Mouse (Mus musculus) gastrocnemius, adult 18-20 months (tissue): ENCODE results near the gene E2f6. TPM values are rescaled to one million over a fixed set of nuclear protein-coding genes. Genes with fewer than 3 reads are reported as not detected.

Experiments used
- DNase-seq: peaks from one replicate; pipeline ENCODE4 v3.0.0; 2021; ENCODE audit warnings: low spot score
- total RNA-seq, 2 experiments: library from RNA; stranded (reverse); gene quantifications; 2 replicates each; pipeline ENCODE4 v1.2.3; 2021

The E2f6 gene
- total RNA-seq, 2 experiments from 2014 or later: 143 to 161 TPM

GRCm38 (mm10) chr12:16847204-16847792 lies 36.5 kb downstream of the E2f6 start:
- no peak for DNase-seq

GRCm38 (mm10) chr12:16848501-16848900 lies 37.7 kb downstream of the E2f6 start:
- no peak for DNase-seq

DNA sequence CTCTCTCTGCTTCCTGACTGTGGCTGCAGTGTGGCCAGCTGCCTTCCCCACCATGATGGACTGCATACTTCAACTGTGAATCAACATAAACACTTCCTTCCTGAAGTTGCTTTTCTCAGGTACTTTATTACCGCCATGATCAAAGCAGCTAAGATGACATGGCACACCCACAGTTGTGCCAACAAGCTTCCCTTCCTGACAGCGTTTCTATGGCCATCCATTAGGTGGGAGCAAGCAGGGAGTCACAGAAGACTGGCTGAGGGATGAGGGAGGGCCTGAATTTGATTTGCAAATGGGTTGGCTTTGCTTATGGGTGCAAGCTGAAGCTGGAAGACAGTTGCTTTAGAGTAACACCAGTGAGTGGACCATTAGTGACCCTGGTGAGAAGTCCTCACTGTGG lies 39.1 kb downstream of the E2f6 start:
- no peak for DNase-seq

GRCm38 (mm10) chr12:16850431-16851375 lies 39.9 kb downstream of the E2f6 start:
- DNase-seq: peak; percentile 97

GRCm38 (mm10) chr12:16853431-16854165 lies 42.8 kb downstream of the E2f6 start:
- peak; percentile 87 for DNase-seq

- no peak for DNase-seq
Measured at GRCm38 (mm10) chr12:16855632-16856305, 45.0 kb downstream of the E2f6 start.

DNA sequence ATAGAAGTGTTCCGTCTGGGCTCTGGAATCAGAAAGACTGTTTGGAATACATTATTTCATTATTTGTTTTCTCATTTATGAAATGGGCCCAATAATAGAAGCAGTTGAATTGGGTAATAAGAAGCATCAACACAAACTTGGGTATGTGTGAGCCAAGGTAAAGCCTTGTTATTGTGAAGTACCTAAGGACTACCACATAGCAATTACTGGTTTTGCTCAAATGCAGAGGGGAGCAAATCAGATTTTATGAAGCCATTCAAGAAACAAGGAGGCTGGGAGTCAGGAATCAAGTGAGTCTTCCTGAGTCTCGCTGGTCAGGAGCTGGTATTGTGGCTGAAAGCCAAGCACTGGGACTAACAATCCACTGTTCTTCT lies 45.5 kb downstream of the E2f6 start:
- DNase-seq: no peak

GRCm38 (mm10) chr12:16858081-16858480 lies 47.3 kb downstream of the E2f6 start:
- no peak for DNase-seq

DNA sequence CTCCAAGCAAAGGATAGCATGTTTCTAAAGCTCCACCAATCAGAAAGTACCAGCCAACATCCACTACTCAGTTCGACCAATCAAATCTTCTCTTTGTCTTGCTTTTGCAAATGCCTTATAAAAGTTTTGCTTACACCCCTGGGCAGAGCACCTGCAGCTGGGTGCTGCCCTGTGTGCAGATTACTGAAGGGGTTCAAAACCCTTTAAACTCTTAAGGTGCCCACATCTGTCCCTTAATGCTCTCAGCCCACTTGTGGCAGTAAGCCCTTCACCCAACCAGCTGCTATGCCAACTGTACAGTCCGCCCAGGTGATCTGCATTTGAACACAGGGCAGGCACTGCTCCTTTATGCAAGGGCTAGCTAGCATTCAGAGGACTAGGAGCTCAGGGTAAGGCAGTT lies 49.0 kb downstream of the E2f6 start:
- DNase-seq: no peak

- no peak for DNase-seq
Measured at GRCm38 (mm10) chr12:16860533-16860932, 49.8 kb downstream of the E2f6 start.

DNA sequence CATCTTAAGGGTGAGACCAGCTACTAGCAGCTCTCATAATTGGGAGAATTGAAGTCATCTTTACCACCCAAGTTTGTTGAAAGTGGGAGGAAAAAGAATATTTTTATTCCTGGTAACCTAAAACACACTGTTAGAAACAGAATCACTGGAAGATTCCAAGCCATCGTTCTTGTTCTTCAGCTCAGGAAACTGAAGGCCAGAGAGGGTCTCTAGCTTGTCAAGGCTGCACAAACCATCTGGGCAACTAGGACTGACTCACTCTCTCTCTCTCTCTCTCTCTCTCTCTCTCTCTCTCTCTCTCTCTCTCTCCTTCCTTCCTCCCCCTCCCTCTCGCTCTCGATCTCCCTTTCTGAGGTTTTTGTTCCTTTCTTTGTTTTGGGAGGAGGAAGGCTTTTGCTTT lies 50.2 kb downstream of the E2f6 start:
- DNase-seq: no peak

DNA sequence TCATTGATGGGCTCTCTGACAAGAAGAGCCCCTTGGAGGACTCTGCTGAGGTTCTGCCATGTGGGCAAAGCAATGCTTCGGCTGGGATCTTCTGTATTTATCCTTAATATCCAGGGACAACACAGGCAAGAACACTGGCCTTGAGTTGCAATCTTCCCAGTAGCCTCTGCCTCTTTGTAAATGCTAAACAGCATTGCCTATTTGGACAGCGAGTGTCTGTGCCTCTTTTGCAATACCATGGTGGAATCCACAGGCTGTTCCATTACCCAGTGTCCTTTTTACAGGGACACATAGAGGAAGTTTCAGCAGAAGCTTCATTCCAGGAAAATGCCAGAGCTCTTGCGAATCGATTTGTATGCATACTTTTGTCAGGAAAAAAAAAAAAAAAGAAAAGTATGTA lies 53.7 kb downstream of the E2f6 start:
- DNase-seq: no peak

DNA sequence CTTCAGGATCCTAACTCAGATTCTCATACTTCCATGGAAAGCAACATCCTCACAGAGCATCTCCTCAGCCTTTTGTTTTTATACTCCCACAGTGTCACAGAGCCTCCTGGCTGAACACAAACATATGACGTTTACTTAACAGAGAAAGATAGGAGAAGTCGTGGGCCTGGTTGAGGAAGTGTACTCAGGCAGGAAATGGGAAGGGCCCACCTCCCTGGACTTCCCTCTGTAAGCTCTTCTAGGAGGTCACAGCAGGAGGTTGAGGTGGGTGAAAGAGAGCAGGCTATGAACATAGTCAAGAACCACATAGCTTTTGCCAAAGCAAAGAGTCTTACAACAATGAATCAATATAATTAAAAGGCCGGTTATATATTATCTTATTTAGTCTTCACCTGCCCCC lies 55.1 kb downstream of the E2f6 start:
- no peak for DNase-seq

- no peak for DNase-seq
Measured at GRCm38 (mm10) chr12:16866460-16866859, 55.7 kb downstream of the E2f6 start.

GRCm38 (mm10) chr12:16867306-16867705 lies 56.5 kb downstream of the E2f6 start:
- no peak for DNase-seq

DNA sequence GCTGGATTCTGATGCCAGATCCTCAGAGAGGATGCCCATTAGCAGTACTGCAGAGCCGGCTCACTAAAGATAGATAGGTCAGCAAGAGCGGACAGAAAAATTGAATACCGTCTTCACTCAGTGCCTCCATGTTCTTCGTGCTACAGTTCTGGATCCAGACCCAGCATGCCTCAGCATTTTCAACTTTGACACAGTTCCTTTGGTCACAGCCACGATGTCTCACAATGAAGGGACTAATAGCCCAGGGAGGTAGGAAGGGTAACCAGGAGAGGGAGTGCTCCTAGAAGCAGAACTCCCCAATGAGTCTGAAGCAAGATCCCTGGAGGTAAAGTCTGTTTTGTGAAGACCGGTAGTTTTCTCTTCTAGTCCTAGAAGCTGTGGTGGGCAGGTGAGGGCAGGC lies 57.9 kb downstream of the E2f6 start:
- DNase-seq: no peak

GRCm38 (mm10) chr12:16869091-16869778 lies 58.5 kb downstream of the E2f6 start:
- DNase-seq: no peak

DNA sequence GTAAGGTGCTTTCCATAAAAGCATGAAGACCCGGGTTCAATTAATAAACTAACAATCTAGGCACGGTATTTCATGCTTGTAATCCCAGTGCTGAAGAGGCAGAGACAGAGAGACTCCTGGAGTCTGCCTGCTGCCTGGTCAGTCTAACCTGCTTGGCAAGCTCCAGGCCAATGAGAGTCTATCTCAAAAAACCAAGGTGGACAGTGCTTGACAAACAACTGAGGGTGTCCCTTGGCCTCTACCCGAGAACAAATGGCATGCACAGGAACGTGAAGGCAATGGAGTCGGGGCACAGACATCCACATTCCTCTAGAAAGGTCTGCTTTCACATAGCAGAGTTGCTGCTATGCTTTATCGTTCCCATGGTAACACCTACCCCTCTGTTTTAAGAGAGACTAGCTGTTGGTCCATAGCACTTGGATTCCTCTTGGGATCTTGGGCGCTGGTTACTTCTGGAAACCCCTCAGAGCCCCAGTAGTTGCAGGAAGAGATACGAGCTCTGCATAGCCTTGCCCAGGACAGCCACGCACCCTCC lies 59.2 kb downstream of the E2f6 start:
- no peak for DNase-seq

DNA sequence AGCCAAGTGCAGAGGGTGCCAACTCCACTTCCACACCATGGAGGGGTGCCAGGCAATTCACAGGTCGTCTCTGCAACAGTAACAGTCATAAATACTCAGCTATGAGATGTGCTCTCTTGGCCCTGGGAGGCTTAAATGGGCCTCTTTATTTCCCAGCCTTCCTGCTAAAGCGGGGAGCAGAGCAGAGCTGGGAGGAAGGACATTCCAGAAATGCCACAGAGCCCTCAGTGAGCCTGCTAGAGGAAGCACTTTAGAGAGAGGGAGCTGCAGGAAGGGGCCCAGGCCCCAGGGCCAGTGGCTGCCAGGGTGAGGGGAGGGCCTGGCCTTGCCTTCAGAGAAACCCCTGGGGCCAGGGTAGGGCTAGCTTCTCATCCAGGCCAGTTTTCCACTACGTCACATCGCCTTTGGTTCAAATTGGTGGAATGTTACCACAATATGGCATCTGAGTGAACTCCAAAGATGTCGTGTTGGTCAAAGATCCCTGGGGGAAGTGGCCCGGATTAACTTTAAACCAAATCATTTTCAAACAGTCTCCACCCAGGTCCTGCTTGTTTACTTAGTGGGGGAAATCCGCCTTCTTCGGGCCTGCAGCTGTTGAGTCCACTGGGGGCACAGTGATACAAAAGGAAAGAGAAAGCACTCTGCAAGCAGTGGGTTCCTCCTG lies 59.8 kb downstream of the E2f6 start:
- peak; percentile 83 for DNase-seq

DNA sequence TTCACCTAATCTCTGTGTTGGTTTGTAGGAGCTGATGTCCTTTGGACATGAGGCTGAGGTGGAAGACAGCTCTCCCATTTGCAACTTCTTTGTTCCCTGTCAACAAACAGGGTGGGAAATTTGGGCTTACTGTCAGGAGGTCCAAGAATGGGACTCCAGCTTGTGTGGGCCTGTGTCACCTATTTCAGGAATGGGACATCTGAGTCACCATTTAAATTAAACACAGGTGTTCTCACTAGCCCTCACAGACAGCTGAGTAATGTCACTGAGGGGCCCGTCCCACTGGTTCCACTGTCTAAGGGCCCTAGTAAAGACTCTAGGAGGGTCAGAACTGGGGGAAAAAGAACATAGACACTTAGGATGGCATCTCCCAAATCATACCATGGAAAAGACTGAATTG lies 61.2 kb downstream of the E2f6 start:
- DNase-seq: no peak
